Mouse (Mus musculus) embryo, embryonic 11.5 days (tissue): ENCODE data around the gene Gm28305.
A peak's percentile ranks its signal among the peaks of the same experiment; 100 is the strongest.

Experiments
- DNase-seq: peaks from one replicate; pipeline ENCODE4 v3.0.0-alpha.2; 2012; ENCODE audit warnings: low read depth, low spot score

The Gm28305 gene

DNA sequence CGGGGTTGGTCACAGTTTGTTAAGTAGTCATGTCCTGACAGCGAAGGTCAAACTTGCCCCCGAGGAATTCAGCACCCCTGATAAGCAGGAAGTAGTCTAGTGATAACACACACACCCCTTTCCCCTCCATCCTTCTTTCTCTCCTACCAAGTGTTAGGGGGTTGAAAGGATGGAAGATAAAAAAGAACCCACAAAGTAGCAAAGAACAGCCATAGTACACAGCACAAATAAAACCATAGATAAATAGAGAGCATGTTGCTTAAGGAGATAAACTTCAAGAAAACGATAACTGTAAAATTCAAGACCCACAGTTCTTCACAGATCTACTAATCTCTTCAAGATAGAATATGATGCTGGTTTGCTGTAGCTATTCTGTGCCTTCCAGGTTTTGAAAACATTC lies 29.8 kb downstream of the Gm28305 start:
- DNase-seq, result no peak

DNA sequence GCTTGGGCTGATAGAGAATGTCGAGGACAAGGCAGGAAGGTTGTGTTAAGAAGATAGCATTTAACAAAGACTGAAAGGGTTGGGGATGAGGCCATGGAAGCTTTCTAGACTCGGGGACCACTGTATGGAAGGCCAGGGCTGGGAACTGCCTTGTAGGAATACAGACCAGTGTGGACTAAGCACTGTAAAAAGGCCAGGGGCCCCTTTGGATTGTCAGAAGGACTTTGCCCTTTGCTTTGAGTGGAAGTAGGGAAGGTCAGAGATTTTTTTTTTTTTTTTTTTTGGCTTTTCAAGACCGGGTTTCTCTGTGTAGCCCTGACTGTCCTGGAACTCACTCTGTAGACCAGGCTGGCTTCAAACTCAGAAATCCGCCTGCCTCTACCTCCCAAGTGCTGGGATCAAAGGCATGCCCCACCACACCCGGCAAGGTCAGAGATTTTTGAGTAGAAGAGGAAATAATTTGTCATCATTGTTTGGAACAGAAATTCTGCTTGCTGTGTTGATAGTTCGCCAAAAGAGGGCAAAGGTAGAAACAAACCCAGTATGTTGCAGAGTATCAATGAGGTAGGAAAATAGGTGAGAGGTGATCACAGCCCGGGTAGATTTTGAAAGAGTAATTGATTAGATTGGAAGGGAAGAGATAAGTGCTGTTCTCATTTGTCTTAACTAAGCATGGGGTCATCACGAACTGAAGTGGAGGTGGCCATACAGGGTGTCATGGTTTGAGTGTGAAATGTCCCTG lies 30.6 kb downstream of the Gm28305 start:
- no peak for DNase-seq

DNA sequence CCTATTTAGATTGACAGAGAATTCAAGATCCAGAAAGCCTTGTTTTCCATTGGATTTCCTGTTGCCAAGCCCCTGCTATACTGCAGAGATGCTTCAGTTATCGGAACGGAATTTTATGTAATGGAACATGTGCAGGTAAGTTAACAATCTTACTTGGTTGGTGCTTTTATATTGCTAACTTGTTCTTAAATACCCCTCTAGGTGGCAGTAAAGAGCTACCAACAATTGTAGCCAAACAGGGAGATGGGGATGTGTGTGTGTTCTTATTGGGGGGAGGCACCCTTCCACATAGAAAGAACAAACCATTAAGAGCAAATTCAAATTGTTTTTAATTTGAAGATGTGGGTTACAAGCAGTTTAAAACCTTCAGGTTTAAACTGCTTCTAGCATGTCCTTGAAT lies 35.3 kb downstream of the Gm28305 start:
- DNase-seq, result no peak

DNA sequence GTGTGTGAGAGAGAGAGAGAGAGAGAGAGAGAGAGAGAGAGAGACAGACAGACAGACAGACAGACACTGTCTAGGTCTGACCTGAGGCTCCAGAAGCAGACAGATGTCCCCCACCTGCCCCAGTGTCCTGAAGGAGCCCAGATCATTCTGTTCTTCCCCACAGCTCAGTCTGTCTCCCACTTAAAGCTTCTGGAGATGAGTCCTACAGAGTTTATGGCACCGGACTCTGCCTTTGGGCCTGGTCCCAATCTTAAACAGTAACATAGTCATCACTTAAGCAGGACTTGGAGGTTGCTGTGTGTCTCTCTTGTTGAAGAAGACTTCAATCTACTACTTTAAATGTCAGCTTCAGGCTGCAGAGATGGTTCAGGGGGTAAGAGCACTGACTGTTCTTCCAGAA lies 38.3 kb downstream of the Gm28305 start:
- DNase-seq, result no peak

DNA sequence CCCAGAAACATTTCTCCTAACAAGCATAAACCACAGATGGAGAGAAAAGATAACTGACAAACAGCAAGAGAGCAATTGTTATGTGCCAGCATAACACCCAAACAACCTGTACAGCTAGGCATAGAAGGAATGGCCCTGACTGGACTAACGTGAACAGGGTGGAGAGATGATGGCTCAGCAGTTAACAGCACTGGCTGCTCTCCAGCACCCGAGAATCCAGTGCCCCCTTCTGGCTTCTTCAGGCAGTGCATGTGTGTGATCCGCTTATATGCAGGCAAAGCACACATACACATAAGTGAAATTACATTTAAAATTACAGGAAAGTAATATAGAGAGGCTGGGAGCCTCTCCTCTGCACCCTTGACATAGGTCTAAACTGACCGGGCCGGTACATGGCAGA lies 38.9 kb downstream of the Gm28305 start:
- DNase-seq, result peak; percentile 32

DNA sequence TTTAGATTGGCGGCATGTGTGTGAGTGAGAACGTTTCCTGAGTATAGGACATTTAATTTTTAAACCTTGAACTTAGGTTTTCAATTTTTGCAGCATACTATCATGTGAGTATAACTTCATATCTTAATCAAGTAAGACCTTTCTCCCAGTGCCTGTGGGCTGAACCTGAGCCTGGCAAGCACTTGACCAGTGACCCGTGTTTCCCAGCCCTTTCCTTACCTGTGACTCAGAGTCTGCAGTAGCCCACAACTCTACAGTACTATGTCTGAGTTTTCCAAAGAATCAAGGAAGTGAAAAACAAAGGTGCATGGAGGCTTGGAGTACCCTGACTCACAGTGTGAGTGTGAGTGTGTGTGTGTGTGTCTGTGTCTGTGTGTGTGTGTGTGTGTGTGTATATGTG lies 39.6 kb downstream of the Gm28305 start:
- no peak for DNase-seq

DNA sequence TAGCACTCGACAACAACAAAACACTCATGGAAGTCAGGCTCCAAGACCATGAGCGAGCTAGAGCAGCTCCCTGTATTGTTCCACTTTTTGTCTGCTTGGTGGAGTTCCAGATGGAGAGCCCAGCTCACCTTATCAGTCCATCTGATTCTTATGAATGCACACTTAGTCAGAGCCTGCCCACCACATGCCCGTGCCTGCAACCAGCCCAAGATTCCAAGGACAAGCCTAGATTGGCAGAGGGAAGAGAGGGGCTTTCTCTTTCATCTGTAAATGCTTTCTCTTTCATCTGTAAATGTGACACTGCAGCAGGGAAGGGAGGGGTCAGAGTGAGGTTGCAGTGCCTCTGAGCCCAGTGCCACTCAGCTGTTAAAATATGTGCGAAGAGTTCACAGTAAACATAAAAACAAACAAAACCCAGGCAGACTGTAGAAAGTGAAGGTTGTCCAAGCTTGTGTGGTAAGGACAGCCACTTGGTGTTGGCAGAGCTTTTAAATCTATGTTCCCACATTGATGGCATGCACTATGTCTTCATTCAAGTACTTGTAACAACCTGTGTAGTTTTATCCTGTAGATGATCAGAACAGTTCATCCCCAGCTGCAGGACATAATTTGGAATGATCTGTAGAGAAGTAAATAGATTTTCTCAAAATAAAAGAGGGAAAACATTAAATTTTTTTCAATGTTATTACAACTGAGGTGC lies 45.4 kb downstream of the Gm28305 start:
- DNase-seq, result no peak

DNA sequence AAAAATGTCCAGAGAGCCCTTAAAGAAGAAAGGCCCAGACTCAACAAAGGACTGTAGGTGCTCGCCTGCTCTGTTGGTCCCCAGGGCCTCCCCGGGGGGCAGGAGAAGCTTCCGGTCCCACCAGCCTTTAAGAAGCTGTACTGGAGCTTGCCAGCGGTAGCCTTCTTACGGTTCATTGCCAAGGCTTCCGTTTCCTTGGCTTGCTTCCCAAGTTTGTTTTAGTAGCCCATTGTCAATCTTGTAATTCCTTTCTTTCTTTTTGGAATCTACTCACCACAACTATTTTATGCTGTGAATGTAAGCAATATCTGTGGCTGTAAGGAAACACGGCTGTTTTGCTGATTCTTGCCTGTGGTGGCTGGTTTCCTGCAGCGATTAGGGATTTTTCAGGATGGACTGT lies 48.1 kb downstream of the Gm28305 start:
- no peak for DNase-seq

DNA sequence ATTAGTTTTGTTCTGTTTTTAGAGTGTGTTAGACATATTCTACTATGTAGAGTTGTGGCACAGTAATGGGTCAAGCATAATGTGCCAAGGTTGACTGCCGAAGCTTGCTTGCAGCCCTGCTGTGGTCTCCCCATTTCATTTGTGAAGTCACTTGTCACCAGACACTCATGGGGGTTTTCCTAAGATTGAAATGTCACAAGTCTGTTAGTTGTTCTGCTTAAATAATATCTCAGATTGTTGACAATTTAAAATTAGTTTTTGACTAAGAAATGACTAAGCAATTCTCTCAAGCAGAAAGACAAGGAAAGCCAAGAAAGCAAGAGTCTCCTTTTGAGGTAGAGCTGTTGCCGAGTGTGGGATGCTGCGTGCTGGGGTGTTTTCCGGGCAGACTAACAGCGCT lies 52.5 kb downstream of the Gm28305 start:
- DNase-seq, result no peak

DNA sequence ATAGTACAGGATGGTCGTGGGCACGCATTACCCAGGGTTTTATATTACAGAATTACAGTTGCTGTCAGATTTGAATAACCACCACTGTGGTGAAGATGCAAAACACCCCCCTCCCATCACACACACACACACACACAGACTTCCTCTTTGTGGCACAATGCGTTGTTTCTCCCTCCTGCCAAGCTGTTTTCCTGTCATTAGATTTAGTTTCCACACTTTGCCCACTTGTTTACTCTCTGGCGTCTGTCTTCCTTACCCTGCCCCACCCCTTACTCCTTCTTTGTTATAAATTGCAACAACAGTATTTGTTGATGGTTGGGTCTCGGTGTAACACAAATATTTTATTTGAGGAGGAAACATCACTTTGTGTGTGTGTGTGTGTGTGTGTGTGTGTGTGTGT lies 57.8 kb downstream of the Gm28305 start:
- no peak for DNase-seq

DNA sequence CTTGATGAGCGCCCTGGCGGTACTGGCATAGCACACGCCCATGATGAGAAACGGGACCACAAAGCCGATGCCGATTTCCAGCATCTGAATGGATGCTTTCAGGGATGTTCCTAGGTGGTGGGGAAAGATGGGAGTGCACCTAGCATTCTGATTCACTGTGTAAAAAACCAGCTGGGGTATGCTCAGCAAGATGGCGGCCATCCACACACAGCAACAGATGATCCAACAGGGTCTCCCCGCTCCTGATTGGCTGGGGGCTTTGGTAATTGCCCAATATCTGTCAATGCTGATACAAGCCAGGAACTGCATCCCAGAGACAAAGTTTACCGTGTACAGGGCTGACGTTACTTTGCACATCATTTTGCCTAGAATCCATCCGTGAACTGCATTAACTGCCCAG lies 58.6 kb downstream of the Gm28305 start:
- DNase-seq, result no peak

DNA sequence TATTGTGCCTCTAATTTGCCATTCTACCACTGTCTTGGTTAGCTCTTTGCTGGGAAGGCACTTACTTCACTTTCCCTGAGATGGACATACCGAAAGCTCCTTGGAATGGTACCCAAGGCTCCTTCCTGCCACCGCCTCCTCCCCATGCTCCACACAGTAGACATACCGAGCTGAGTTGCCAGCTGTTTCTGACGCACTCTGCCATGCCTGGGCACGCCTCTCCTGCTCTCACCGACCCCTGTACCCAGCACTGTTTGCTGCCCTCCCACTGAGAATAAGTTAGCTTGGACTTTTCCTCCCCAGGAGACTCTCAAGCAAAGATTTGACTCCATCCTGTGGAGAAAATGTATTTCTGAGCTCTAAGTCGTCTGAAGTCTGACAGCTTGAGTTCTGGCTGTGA lies 60.4 kb downstream of the Gm28305 start:
- no peak for DNase-seq

DNA sequence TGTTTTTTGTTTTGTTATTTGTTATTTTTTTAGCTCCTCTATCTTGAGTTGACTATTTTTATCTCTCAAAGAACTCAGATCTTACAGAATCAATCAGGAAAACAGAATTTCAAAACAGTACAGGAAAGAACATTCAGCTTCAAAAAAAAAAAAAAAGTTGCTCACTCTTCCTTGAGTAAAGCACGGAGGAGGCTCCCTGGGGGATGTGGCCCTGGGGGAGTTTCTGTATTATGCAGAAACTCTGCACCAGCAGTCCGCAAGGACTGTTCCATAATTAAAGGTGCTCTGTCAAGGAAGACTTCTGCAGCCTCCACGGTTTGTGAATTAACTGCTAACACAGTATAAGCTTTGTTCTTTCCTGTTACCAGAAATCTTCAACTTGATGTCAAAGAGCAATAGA lies 61.0 kb downstream of the Gm28305 start:
- no peak for DNase-seq

DNA sequence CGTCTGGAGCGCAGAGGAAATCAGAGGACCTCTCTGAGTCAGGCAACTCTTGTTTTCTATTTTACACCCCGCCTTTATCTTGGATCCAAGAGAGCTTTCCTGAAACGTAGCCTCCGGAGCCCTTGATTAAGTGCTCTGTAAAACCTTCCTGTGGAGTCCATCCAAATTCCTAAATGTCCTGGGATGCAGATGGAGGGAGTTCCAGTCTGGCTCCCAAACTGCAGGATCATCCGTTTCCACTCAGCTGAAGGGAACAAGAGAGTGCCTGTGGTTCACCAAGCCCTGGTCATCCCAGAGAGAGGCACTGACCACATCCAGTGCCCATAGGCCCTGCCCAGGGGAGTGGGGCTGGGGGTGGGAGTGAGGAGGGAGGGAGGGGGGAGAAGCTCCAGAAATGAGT lies 61.8 kb downstream of the Gm28305 start:
- no peak for DNase-seq

DNA sequence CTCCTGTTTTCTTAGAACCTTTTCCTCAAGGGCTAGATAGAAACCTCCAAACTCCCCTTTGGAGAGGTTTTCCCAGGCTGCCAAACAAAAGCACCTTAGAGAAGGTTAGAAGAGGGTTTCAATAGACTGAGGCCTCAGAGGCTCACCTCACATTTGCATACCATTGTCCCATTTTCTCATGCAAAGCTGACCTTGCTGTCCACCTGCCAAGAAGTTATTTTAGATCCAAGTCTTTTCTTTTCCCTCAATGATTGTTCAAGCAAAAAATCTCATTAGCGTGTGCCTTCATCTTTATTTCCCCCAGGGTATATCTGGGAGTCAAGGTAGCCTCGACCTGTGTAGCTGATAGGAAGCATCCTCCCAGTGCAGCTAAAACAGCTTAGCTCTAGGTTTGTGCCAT lies 62.4 kb downstream of the Gm28305 start:
- DNase-seq, result no peak

DNA sequence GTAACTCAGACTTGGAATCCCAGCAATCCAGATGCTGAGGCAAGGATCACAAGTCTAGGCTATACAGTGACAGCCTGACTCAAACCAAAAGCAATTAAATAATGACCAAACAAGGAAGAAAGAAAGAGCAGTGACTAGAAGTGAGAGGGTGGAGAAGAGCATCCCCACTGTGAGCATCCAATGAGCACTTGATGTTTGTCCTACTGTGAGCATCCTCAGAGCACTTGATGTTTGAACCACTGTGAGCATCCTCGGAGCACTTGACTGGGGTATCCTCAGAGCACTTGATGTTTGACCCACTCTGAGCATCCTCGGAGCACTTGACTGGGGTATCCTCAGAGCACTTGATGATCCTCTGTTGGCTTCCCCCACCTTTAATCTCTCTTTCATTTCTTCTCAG lies 64.5 kb downstream of the Gm28305 start:
- no peak for DNase-seq

DNA sequence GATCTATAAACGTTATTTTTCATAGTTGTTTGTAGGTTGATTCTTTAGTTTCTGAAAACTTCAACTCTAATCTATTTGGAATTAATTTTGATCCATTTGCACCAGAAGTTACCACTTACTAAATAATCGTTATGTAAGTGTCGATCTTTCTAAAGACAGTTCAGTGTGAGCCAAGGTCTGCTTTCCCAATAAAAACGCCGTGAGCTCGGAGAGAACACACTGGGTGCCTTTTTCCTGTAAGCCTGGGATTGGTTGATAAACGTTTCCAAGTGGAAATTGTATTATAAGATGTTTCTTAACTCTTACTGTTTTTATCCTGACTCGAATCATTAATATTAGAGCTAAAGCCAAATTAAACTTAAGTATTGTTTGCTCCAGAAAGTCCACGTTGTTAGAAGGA lies 66.5 kb downstream of the Gm28305 start:
- DNase-seq, result no peak

DNA sequence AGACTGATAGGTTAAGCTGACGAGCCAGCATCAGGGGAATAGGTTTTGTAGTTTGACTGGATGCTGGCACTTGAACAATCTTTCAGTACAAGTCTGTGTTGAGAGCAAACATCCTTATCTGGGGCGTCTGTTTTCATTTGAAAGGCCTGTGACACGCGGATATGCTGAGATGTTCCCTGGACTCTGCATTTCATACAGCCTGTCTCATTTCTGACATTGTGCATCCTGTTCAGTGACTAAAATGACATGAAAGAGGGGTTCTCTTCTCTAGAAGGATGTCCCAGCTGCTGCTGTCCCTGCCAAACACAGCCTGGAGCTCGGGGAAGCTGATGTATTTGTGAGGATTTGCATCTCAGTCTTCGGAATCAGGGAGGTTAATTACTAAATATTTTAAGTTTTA lies 67.0 kb downstream of the Gm28305 start:
- no peak for DNase-seq

DNA sequence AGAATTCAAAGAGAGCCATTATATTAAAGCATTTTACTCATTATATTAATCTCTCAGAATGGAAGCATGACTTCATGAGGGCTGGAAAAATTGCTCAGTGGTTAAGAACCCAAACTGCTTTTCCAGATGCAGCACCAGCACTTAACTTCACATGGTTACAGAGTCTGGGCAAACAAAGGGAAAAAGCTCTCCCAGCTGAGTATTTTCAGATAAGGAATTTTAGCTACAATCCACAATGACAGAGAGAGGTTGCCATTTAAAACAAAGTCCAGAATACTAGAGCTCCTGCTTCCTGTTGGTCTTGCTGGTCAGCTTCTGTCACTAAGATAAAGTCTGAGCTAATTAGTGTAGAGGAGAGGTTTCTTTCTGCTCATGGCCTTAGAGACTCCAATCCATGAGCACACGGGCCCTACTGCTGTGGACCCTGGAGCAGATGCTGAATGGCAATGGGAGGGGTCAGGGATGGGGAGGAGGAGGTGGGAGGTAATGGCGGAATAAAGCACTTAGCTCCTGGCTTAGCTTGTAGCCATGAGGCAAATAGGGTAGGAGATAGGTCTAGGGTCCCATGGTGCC lies 68.2 kb downstream of the Gm28305 start:
- DNase-seq, result no peak

DNA sequence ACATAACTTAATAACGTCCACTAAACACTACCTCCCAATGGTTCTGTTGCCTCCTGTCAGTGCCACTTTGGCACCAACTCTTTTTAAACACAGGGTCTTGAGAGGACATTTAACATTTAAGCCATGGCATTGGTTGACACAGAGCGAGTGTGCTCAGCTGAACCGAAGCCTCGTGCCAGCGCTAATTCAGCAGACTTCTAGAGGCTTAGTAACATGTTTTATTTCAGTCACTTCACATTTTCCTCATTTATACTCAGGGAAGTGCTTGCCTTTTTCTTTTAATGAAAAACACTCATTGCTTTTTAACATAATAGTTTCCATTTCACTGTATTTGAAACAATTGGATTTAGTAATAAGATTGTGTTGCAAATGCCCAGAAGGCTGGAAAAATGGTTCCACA lies 68.7 kb downstream of the Gm28305 start:
- no peak for DNase-seq

DNA sequence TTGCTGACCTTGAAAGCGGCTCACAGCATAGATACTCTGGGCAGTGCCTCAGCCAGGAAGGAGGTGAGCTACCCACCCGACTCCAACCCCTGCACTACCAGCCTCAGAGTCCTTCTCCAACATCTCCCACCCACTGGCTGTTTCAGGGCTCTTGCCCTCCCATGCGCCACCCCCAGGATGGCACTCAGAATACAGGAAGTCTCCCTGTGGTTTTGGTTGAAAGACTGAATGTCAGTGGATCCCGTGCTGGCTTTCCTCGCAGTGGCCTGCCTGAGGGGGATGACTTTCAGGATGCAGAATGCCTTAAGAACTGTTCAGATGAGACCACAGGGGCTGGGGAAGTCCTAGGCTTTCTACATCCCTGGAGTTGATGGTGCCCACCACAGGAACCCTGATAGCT lies 82.6 kb downstream of the Gm28305 start:
- DNase-seq, result no peak

DNA sequence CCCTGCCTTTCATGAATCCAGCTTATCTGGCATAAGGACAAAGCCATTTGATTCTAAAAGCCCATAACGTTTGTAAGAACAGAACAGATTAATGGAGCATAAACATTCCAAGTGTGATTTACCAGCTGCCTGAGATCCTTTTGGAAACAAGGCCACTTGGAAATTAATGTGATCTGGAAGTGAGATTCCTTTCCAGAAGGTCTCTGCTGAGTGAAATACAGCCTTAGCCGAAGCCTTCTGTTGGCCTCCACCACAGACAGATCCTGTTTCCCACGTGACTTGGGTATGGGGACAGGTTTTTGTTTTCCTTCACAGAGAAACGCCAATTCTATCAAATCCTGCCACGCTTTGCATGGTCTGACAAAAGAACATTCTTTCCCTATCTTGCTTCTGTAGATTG lies 83.2 kb downstream of the Gm28305 start:
- no peak for DNase-seq
